Mouse (Mus musculus): ENCODE measurements around the gene Rspry1.

DNA sequence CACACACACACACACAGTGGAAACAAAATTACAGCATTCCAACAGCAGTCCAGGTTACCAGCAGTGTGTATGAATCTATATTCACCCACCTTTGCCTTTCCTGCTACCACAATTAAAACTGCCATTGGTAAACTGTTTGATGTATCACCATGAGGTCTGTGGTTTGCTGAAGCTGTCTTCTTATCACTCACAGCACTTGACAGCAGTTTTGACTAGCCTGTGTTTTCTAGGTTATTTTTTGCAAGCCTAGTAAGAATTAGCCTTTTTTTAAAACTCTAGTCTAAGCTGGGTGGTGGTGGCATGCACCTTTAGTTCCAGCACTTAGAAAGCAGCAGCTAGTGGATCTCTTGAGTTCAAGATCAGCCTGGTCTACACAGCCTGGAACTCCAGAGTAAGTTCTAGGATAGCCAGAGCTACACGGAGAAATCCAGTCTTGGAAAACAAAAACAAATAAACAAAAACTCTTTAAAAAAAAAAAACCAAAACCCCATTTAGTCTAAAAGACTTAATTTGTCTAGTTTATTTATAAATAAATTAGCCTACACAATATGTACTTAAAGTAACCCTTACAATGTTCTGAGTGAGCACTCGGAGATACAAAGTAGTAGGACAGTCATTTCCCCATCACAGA lies 31.9 kb downstream of the Rspry1 start:
- TF ChIP-seq MYOG (IDR thresholded peaks at IDR 0.05; ENCODE audit: control insufficient read depth in 1 of 3, insufficient read depth in 1 of 3, insufficient read length in 2 of 3, low read depth in 2 of 3) (no peak), POLR2A (IDR thresholded peaks at IDR 0.05; ENCODE audit: insufficient read length, low read depth) (no peak), SRF (IDR thresholded peaks at IDR 0.05; ENCODE audit: control insufficient read depth, insufficient read length, low read depth) (no peak), POLR2AphosphoS2 (IDR thresholded peaks at IDR 0.05; ENCODE audit: insufficient read length, low read depth) (no peak), TCF12 (IDR thresholded peaks at IDR 0.05; ENCODE audit: insufficient read depth, poor library complexity, severe bottlenecking) (no peak), MYOD1 (IDR thresholded peaks at IDR 0.05; ENCODE audit: control insufficient read depth in 1 of 3, insufficient read length in 2 of 3, low read depth in 2 of 3) (no peak), TCF3 (IDR thresholded peaks at IDR 0.05; ENCODE audit: insufficient read length, low read depth) (no peak), MAX (IDR thresholded peaks at IDR 0.05; ENCODE audit: low read depth) (no peak), USF1 (IDR thresholded peaks at IDR 0.05; ENCODE audit: low read depth) (no peak), CEBPB (IDR thresholded peaks at IDR 0.05; ENCODE audit: insufficient read depth, poor library complexity, severe bottlenecking) (no peak), E2F4 (IDR thresholded peaks at IDR 0.05; ENCODE audit: insufficient read depth) (no peak), REST (IDR thresholded peaks at IDR 0.05; ENCODE audit: insufficient read depth, insufficient read length) (no peak)

All from myocyte (in vitro differentiated cells).